Mouse (Mus musculus): ENCODE measurements at regions not wholly inside any gene's neighbourhood (a gene's known extent, or its start where the extent isn't known, plus 50 kb on each side); places are given as distances from the start of the nearest gene placed in this dataset.

DNA sequence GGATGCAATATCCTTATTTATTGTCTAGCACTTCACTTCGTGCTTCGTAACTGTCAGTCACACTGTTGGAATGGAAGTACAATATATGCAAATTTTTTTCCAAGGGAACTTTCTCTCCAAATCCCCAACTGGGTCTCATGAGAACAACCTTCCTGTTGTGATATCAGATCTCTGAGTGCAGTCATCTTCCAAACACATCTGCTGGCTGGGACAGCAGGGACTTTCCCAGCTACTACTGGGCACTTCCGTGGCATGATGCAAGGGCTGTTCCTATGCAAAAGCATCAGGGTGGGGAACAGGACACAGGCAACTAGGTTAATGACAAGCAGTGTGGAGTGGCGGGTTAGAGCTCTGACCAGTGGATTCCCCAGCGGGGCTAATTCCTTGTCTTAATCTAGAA is 73.4 kb upstream of the Arntl start:
- TF ChIP-seq CTCF (IDR thresholded peaks at IDR 0.05; ENCODE audit: borderline replicate concordance, insufficient read depth, low read length) (no peak), POLR2A (IDR thresholded peaks at IDR 0.05; ENCODE audit: low read depth, low read length) (no peak)
